Mouse (Mus musculus) kidney, adult 2 months (tissue): ENCODE measurements around the gene Rbks.

Experiments
- CTCF ChIP-seq: fragments of 200-500 bp; conservative IDR thresholded peaks from 2 replicates; pipeline ENCODE4 v1.5.1; 2011; ENCODE audit warnings: low read depth, mild to moderate bottlenecking, control low read depth, low read length, moderate library complexity, mixed read lengths; ENCODE audit not compliant: insufficient read depth, insufficient read length
- POLR2A ChIP-seq: fragments of 200-500 bp; IDR thresholded peaks from one replicate; pipeline ENCODE4 v1.6.1; 2011; ENCODE audit warnings: low read depth, low read length, control low read depth

DNA sequence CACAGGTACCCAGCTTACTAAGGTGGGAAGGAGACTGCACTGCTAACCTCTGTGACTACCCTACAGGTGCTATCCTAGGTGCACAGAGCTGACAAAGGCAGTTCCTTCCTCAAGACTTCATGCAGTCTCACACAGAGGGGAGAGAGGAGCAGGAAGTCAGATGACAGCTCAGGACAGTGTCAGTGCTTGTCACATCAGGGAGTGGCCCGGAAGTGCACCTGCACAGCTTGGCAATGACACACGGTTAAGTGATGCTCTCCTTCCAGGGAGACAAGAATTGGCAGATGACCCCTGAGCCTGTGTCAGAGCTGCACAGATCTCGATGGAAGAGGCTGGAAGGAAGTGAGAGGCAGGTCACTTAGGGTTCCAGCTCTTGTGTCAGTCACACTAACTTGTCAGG lies 115.5 kb downstream of the Rbks start:
- TF ChIP-seq CTCF = no peak
- TF ChIP-seq POLR2A = no peak
